Comparison of ENCODE assay signal across 16 mouse cellular contexts in genomic region chr4:53459697-53460096, GRCm38 (mm10). TPM values are rescaled to one million over a fixed set of nuclear protein-coding genes. Genes with fewer than 3 reads are reported as not detected.
DNase-seq lines count a peak whose midpoint lies in the region; ATAC-seq and TF ChIP-seq lines count a peak whose summit lies in the region.
"Had no signal": no experiment of that assay in that cellular context is flagged by ENCODE, and none has a peak within 500 bp of the region (broad histone marks: within the 10 kb centered on the region; RNA-seq: fewer than 3 reads in every experiment).

No protein-coding gene starts in this region.

- H3K36me3 ChIP-seq in CH12.LX (replicated peaks in 1 of 2; ENCODE audit: control insufficient read depth in 1 of 2, insufficient read depth in 1 of 2, low read length in 1 of 2) = no peaks in the 10 kb centered on the region
- H3K36me3 ChIP-seq in ES-E14 (ENCODE audit: control insufficient read depth, insufficient read depth, low read length, poor library complexity, severe bottlenecking) = no peaks in the 10 kb centered on the region
- H3K36me3 ChIP-seq in intestine, embryonic 15.5 days = no peaks in the 10 kb centered on the region
- H3K36me3 ChIP-seq in liver, embryonic 16.5 days (ENCODE audit: control insufficient read depth, insufficient read depth) = no peaks in the 10 kb centered on the region
- H3K36me3 ChIP-seq: embryonic facial prominence, embryonic 13.5 days; heart, embryonic 10.5 days; midbrain, embryonic 10.5 days had no signal

- H3K9ac ChIP-seq in CH12.LX (ENCODE audit: insufficient read depth, low read depth) (no peak overlapping the region), ES-E14 (ENCODE audit: insufficient read depth, low read depth, low read length, poor library complexity, severe bottlenecking) (no peak overlapping the region)
- H3K9ac ChIP-seq in intestine, embryonic 15.5 days = no peak overlapping the region
- H3K9ac ChIP-seq in liver, embryonic 16.5 days (ENCODE audit: low read depth, low read length) = no peak overlapping the region
- H3K9ac ChIP-seq: embryonic facial prominence, embryonic 13.5 days; hindbrain, embryonic 14.5 days had no signal

- dilution Hi-C loops in CH12.LX (cut with MboI; ENCODE audit: extremely low pct_ligation_motif_present, extremely low pct_unique_long_range_greater_than_20kb, low sequenced_read_pairs) = no loop called here

- H3K27me3 ChIP-seq in CH12.LX (replicated peaks) = no peaks in the 10 kb centered on the region
- H3K27me3 ChIP-seq in intestine, embryonic 15.5 days (replicated peaks) = no peaks in the 10 kb centered on the region
- H3K27me3 ChIP-seq in liver, embryonic 16.5 days (ENCODE audit: control insufficient read depth, insufficient read depth, low read depth, low read length) = no peaks in the 10 kb centered on the region
- H3K27me3 ChIP-seq: embryonic facial prominence, embryonic 13.5 days had no signal

- TF ChIP-seq RAD21 in CH12.LX (IDR thresholded peaks at IDR 0.05; ENCODE audit: low read depth, low read length) = no peak

- no peak overlapping the region for H3K4me3 ChIP-seq in CH12.LX (replicated peaks in 1 of 3; ENCODE audit: low read depth in 2 of 3, low read length in 2 of 3, poor library complexity in 1 of 3)
- no peak overlapping the region for H3K4me3 ChIP-seq in ES-E14 (ENCODE audit: insufficient read depth in 1 of 2, low read depth in 1 of 2, low read length in 2 of 2, poor library complexity in 1 of 2, severe bottlenecking in 1 of 2)
- no peak overlapping the region for H3K4me3 ChIP-seq in intestine, embryonic 15.5 days (replicated peaks)
- no peak overlapping the region for H3K4me3 ChIP-seq in liver, embryonic 16.5 days (ENCODE audit: low read depth, low read length)
- H3K4me3 ChIP-seq: embryonic facial prominence, embryonic 13.5 days; heart, embryonic 10.5 days; midbrain, embryonic 10.5 days had no signal

- H3K4me1 ChIP-seq in CH12.LX (ENCODE audit: control insufficient read depth in 1 of 2, insufficient read depth in 2 of 2) (peaks cover 0 to 7% of the 10 kb centered on the region in 2 experiments; a peak in 3 of 4 replicates), ES-E14 (ENCODE audit: control insufficient read depth in 2 of 2, insufficient read depth in 2 of 2, low read length in 2 of 2, poor library complexity in 1 of 2) (peaks cover 0 to 7% of the 10 kb centered on the region in 2 experiments; a peak in 1 of 4 replicates)
- peaks cover 11% of the 10 kb centered on the region for H3K4me1 ChIP-seq in intestine, embryonic 15.5 days (replicated peaks)
- peaks cover 2% of the 10 kb centered on the region; the same call in 1 of the 2 replicates for H3K4me1 ChIP-seq in liver, embryonic 16.5 days (ENCODE audit: control insufficient read depth, low read depth, low read length)
- H3K4me1 ChIP-seq: embryonic facial prominence, embryonic 13.5 days; midbrain, embryonic 10.5 days had no signal

- H3K27ac ChIP-seq in CH12.LX (ENCODE audit: insufficient read depth, low read depth) (no peak overlapping the region), ES-E14 (ENCODE audit: insufficient read depth, low read depth, low read length, poor library complexity, severe bottlenecking) (no peak overlapping the region)
- H3K27ac ChIP-seq in intestine, embryonic 15.5 days = no peak overlapping the region
- H3K27ac ChIP-seq in liver, embryonic 16.5 days (ENCODE audit: low read length) = no peak overlapping the region
- H3K27ac ChIP-seq: embryonic facial prominence, embryonic 13.5 days; heart, embryonic 10.5 days; hindbrain, embryonic 14.5 days; kidney, postnatal 0 days; midbrain, embryonic 10.5 days had no signal

- 67% methylated on average over 7 of the region's 7 CpGs for WGBS in intestine, embryonic 15.5 days
- 45% methylated on average over 7 of the region's 7 CpGs for WGBS in liver, embryonic 16.5 days (ENCODE audit: insufficient replicate concordance)

- in situ Hi-C loops in CH12.LX (cut with MboI; ENCODE audit: low pct_ligation_motif_present, low pct_unique_long_range_greater_than_20kb, low sequenced_read_pairs) = no loop called here
- in situ Hi-C loops in ES-E14 (cut with MboI; ENCODE audit: low sequenced_read_pairs in 2 of 2, unreplicated experiment in 2 of 2) = no loop called here

- peak; percentile 42; the same call in 1 of the 2 replicates for ATAC-seq in intestine, embryonic 15.5 days
- ATAC-seq in liver, embryonic 16.5 days (ENCODE audit: low read depth) = peak; percentile 74
- ATAC-seq: forebrain, embryonic 16.5 days had no signal

- no peak for TF ChIP-seq CTCF in CH12.LX (conservative IDR thresholded peaks at IDR 0.05 in 1 of 2, IDR thresholded peaks at IDR 0.05 in 1 of 2; ENCODE audit: low read depth in 2 of 2, low read length in 2 of 2)

- no peaks in the 10 kb centered on the region for H3K9me3 ChIP-seq in CH12.LX (replicated peaks; ENCODE audit: low read length)
- H3K9me3 ChIP-seq in ES-E14 (ENCODE audit: control insufficient read depth, insufficient read depth, low read depth, low read length) = no peaks in the 10 kb centered on the region
- H3K9me3 ChIP-seq in intestine, embryonic 15.5 days = no peaks in the 10 kb centered on the region
- H3K9me3 ChIP-seq in liver, embryonic 16.5 days (replicated peaks; ENCODE audit: control insufficient read depth, low read length) = no peaks in the 10 kb centered on the region
- H3K9me3 ChIP-seq: embryonic facial prominence, embryonic 13.5 days; heart, embryonic 10.5 days; midbrain, embryonic 10.5 days had no signal

- TF ChIP-seq POLR2A in CH12.LX (IDR thresholded peaks at IDR 0.05; ENCODE audit: low read depth, low read length) = no peak

- no peak for DNase-seq in CH12.LX (ENCODE audit: extremely low read depth)
- DNase-seq in ES-E14 (ENCODE audit: low read depth, low spot score) = no peak
- DNase-seq in adipocyte (ENCODE audit: low spot score) = no peak
- DNase-seq in heart, postnatal 14 days = no peak
- DNase-seq in lung, postnatal 36 days = no peak
- DNase-seq: cerebellum, adult 9-10 months; heart, postnatal 10 days; thymus, postnatal 36 days had no signal

- no peaks in the 10 kb centered on the region for H3K79me2 ChIP-seq in CH12.LX (replicated peaks; ENCODE audit: control insufficient read depth, extremely low read depth, insufficient read depth, poor library complexity, severe bottlenecking)

- no peak overlapping the region for H3K4me2 ChIP-seq in CH12.LX (ENCODE audit: insufficient read depth, low read depth, poor library complexity, severe bottlenecking)
- H3K4me2 ChIP-seq in intestine, embryonic 15.5 days (replicated peaks) = no peak overlapping the region
- no peak overlapping the region for H3K4me2 ChIP-seq in liver, embryonic 16.5 days (ENCODE audit: low read depth, low read length)
- H3K4me2 ChIP-seq: embryonic facial prominence, embryonic 13.5 days; hindbrain, embryonic 14.5 days had no signal

- intact Hi-C loops in heart, postnatal 14 days (cut with DNase I) = no loop called here

- TF ChIP-seq EP300 in CH12.LX (IDR thresholded peaks at IDR 0.05; ENCODE audit: low read length) = no peak

TF ChIP-seq in CH12.LX, 34 proteins besides CTCF, POLR2A, EP300 and RAD21:
- no peak for TF ChIP-seq KAT2A (IDR thresholded peaks at IDR 0.05; ENCODE audit: insufficient replicate concordance, low read length)
- TF ChIP-seq MAFK (IDR thresholded peaks at IDR 0.05; ENCODE audit: insufficient replicate concordance, low read length) = peak; percentile 61; the same call in 1 of the 2 replicates

TF ChIP-seq in ES-E14, 5 proteins besides CTCF, POLR2A, EP300 and RAD21:
- TF ChIP-seq ZC3H11A (IDR thresholded peaks at IDR 0.05; ENCODE audit: borderline replicate concordance, low read depth, low read length) = no peak
- TF ChIP-seq ZNF384 (IDR thresholded peaks at IDR 0.05; ENCODE audit: low read depth, low read length) = no peak
- TF ChIP-seq HCFC1 (IDR thresholded peaks at IDR 0.05; ENCODE audit: borderline replicate concordance, insufficient read depth, low read length) = no peak
- TF ChIP-seq MAFK (IDR thresholded peaks at IDR 0.05; ENCODE audit: insufficient read depth, low read depth, low read length) = peak; percentile 85

RNA-seq across cellular contexts. Expression of gene Slc44a1, which starts 19.5 kb away (rescaled TPM):
- total RNA-seq in CH12.LX (2012; rRNA removed) (4.7 and 5.4 TPM in 2 replicates), CH12.LX (2014; rRNA removed) (9.3 and 10.6 TPM in 2 replicates), ES-E14 (2012; rRNA removed) (48.0 and 73.7 TPM in 2 replicates)
- polyA plus RNA-seq in CH12.LX (2012; ENCODE audit: insufficient read length, low read depth) = 6.0 and 6.6 TPM in 2 replicates
- polyA plus RNA-seq in intestine, embryonic 15.5 days (2015; fragmentation: Nextera tagmentation; extraction: Ambion mirVana) = 51.6 and 56.3 TPM in 2 replicates
- polyA plus RNA-seq in liver, embryonic 16.5 days (2015; fragmentation: Nextera tagmentation; extraction: Ambion mirVana) = 7.3 and 9.7 TPM in 2 replicates
- 10 to 100 TPM; 43.0 to 47.2 TPM for total RNA-seq in heart, postnatal 14 days (2021)
